Mouse (Mus musculus) left cerebral cortex, postnatal 4 days (tissue): ENCODE measurements around the gene Lrrc8d. TPM values are rescaled to one million over a fixed set of nuclear protein-coding genes. Genes with fewer than 3 reads are reported as not detected.

Experiments used
- DNase-seq: peaks from one replicate; pipeline ENCODE4 v3.0.0-alpha.2; 2022
- intact Hi-C: fragments of 180-260 bp; cut with DNase I; formaldehyde crosslinking; loops from one replicate; pipeline ENCODE4 v1.15.1; 2025
- total RNA-seq, 2 experiments: library from RNA; stranded (reverse); gene quantifications; 2 replicates each; pipeline ENCODE4 v1.2.3; 2021

The Lrrc8d gene
- total RNA-seq, 2 experiments from 2014 or later: 60.2 to 62.3 TPM

DNA sequence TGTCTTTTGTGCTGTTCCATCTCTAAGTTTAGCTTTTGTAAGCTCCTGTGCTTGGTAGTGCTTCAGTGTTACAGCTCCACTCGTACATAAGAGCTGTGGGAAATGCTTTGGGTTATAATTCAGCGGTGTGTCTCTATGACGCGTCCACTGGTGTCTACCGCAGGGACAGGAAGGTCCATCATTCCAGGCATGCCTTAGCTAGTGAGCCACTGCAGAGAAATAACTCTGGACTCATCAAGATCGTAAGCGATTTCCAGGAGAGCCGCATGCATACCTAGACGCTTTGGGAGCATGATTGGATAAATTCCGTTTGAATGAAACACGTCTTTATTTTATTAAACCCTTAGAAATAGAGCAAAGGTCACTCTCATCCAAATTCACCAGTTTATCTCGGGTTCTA, 106.2 kb downstream of the Lrrc8d start:
- intact Hi-C loops: no loop called here
- DNase-seq: no peak

DNA sequence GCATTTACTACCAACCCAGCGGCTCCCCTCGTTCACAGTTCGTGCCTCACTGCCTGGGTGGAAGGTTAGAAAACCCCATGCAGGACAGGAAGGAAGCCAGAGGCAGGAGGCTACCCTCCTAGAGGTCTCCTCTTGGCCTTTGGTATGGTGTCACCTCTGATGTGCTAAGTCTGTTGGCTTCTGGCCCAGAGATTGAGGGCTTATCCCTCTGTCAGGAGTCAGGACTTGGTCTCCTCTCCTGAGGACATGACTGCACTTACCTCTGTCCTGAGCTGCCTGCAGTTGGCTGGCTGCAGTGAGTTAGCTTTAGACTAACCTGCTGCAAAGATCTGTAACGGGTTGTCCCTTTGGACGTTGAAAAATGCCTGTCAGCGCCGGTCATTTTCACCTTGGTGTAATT, 107.7 kb downstream of the Lrrc8d start:
- DNase-seq: no peak
- intact Hi-C loops: no loop called here

DNA sequence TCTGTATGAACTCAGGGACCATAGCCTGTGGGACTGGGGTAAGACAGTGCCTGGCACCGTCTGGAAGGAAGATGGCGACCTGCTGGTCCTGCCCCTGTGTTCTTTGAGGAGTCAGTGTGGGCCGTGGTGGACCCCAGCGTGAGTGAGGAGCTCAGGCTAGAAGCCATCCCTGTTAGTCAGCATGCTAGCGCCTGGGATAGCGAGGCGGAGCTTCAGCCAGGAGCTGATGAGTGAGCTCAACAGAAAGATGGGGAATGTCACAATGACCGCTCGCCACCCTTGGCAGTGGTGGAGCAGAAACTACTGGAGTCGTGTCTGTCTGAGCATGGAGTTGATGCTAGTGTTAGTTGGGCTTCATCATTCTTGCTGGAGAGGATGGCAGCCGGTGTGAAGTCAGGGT, 109.3 kb downstream of the Lrrc8d start:
- no peak for DNase-seq
- intact Hi-C loops: no loop called here

DNA sequence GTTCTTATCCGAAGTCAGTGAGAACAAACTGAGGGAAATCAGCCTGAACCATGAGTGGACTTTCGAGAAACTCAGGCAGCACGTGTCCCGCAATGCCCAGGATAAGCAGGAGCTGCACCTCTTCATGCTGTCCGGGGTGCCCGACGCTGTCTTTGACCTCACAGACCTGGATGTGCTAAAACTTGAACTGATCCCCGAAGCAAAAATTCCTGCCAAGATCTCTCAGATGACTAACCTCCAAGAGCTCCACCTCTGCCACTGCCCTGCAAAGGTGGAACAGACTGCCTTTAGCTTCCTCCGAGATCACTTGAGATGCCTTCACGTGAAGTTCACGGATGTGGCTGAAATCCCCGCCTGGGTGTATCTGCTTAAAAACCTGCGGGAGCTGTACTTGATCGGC, 113.3 kb downstream of the Lrrc8d start:
- no peak for DNase-seq
- intact Hi-C loops: no loop called here

DNA sequence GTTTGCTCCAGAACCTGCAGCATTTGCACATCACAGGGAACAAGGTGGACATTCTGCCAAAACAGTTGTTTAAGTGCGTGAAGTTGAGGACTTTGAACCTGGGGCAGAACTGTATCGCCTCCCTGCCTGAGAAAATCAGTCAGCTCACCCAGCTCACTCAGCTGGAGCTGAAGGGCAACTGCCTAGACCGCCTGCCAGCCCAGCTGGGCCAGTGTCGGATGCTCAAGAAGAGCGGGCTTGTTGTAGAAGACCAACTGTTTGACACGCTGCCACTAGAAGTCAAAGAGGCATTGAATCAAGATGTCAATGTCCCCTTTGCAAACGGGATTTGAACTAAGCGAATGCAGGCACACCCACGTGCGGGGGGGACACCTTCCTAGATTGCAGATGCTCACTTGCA, 114.2 kb downstream of the Lrrc8d start:
- DNase-seq: no peak

DNA sequence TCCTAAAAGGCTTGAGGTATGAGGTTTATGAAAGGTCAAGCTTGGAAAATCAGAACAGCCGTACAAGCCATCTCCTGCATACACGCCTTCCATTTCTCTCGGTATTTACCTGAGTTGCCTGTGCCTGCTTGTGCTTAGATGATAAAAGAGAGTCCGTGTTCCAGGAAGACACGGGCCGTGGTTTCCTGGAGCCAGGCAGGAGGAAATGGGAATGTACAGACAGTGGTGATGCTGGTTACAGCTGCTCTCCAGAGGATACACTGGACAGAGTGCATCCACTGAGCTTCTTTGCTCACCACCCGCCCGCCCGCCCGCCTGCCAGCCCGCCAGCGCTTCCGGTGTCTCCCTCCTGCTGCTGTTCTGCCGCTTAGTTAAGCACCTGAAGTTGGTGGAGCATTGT, 116.3 kb downstream of the Lrrc8d start:
- intact Hi-C loops: no loop called here
- DNase-seq: no peak

More for the DNA sequence above, 114.2 kb downstream of the Lrrc8d start:
- intact Hi-C loops: no loop called here

DNA sequence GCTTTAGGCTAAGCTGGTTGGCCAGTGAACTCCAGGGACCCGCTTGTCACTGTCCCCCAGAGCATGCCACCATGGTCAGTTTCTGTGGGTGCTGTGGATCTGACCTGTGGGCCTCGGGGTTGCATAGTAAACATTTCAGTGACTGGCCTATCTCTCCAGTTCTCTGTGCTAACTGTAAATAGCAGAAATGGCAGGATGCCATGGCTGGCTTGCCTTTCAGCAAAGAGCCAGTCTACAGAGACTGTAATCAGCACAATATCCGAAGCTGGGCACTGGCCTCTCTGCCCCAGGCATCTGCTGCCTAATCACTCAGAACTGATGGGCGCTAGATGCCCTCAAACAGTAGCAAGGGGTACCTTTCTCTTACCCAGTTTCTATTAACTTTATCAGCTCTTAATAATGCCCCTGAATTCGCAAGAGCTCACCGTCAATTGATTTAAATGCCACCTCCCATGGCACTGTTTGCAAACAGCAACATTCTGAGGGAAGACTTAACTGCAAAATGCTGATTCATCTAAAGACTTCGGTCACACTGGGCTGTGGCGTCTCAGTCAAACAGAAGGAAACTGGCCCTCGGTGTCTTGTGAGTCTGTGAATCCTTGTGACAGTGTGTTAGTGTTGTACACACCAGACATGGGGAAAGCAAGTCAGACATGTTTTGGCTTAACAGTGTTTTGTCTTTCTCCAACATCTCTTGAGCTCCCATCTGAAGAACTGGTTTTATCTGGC, 117.6 kb downstream of the Lrrc8d start:
- DNase-seq: peak; percentile 50
- intact Hi-C loops: no loop called here

DNA sequence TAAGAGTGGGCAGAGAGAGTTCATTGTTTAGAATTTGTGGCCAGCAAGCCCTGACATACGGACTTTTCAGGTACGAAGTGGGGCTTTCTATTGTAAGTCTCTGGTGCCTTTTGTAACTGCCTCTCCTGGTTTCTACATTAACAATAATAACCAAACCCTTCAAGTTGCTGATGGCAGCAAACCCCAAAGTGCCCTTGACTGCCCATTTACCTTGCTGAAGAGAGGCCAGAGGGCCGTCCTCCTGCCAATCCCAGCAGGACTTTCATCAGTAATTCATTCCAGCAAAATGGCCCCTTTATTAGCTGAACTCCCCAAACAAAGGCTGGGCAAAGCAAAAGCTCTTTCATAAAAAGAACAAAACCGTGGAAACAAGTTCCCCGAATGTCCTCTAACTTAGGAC, 118.6 kb downstream of the Lrrc8d start:
- intact Hi-C loops: no loop called here
- no peak for DNase-seq

DNA sequence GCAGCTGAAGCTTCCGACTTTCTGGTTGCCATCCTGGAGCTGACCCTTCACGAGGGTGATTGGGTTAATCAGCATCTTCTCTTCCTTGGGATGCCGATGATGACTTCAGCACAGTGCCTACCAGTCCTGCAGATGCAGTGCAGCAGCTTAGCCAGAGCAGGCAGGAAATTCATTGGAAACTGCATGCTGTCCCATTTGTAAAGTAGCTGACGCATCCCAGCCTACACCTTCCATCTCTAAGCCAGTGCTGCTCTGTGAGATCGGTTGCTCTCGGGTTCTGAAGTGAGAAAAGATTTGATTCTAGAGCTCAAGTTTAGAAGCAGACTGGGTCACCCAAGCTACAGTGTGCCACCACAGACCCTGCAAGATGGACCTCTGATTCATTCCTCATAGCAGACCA, 121.6 kb downstream of the Lrrc8d start:
- no peak for DNase-seq
- intact Hi-C loops: no loop called here

DNA sequence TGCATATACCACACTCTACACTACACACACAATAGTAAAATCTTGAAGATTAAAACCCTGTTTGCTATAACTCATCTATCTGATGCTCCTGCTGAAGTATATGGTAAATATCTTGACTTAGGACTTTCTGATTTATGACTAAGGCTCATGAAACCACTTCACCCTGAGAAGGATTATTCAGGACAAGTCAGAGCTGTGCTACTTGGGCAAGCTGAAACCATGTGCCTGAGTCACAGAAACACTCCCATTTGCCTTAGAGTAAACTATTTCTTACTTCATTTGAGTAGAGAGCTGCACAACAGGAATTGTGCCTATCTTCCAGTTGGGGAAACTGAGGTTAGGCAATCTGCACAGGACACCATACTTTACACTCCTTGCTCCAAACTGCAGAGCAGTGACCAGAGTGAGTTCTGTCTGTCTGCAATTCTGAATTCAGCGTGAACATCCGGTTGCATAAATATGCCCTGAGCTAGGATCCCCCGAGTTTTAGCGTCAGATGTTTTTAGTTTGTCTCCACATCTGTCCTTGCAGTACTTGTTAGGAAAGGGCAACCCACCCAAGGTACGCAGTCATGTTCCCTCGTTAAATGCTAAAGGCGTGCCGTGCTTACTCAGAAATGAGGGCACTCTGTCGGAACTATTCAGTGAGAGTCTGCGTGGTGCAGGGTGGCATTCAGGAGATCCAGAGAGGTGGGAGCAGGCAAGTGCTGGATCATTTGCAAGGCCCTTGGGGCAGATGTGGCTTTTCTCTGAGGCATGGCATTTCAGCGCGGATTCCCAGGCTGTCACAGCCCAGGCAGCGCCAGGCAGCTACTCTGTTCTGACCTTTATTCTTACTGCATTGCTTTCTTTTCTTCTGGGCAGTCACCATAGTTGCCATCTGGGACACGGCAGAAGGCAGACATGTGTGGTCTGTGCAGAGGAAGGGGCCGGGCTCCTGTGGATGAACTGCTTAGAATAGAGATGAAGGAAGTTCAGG, 123.0 kb downstream of the Lrrc8d start:
- intact Hi-C loops: no loop called here

DNA sequence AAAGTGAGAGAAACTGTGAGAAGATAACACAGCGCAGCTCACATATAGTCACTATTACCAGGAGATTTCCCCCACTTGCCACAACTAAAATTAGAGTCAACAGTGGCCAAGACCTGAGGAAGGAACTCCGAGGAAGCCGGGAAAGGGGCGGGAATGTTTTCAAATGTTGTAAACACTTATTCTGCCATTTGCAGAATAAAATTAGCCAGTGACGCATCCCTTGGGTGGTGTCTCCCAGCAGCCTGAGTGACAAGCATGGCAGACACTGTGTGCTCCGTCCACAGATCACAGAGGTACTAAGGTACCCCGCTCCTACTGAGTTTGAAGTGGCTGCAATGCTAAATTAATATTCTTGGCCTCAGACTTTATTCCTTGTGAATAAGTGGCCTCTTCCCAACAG, 124.5 kb downstream of the Lrrc8d start:
- intact Hi-C loops: no loop called here
- DNase-seq: no peak

More for the DNA sequence above, 123.0 kb downstream of the Lrrc8d start:
- peak; percentile 21 for DNase-seq

DNA sequence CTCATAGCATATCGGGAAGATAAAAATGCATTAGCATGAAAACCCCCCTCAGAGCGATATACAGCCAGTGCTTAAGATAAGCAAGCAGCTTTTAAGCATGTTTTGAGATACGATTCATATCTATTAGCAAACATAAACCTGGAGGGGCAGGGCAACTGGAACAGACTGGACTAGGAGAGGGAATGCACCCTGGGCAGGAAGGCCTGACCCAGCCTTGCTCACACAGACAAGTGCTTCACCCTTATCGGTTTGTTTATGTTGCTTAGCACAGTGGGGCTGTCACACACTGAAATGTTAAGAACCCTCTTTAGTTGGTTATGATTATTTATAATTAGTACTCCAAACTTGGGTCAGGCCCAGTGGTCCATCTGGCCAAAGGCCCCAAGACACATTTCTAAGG, 125.1 kb downstream of the Lrrc8d start:
- no peak for DNase-seq

DNA sequence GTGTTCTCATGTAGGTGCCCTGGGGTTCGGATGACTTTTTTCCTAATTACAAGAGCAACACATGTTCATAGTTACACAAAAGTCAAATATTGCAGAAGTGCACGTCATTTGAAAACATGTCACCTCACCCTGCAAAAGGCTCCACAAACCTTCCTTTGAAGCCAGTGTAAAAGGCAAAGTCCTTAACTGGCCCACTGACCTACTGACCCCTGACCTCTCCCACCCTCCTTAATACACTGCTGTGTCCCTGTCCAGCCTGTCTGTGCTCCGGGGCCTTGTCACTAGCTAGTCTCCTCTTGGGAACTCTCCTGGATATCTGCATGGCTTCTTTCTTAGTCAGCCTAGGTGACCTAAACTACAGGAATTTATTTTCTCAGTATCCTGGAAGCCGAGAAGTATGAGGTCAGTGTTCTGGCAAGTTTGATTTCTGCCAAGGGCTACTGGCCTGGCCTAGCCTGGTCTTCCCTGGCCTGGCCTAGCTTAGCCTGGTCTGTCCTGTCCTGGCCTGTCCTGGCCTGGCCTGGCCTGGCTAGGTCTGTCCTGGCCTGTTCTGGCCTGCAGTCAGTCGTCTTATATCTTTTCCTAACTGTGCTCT, 127.2 kb downstream of the Lrrc8d start:
- no peak for DNase-seq

More for the DNA sequence above, 125.1 kb downstream of the Lrrc8d start:
- intact Hi-C loops: no loop called here

DNA sequence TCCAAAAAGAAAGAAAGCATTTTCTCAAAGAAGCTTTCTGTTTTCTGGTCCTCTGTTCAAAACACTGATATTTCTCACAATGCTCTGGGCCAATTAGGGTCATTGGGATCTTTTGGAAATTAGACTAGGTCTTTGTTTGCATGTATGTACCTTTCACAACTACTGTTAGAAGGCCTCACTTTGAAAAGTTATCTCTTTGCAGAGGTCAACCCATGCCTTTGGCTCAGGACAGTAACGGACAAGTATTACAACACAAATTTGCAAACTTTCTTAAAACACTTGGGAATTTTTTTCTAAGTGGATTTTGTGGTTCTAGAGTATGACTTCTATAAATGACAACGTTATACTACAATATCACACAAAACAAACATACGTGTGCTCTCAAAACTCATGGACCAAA, 128.3 kb downstream of the Lrrc8d start:
- no peak for DNase-seq

More for the DNA sequence above, 127.2 kb downstream of the Lrrc8d start:
- intact Hi-C loops: no loop called here

DNA sequence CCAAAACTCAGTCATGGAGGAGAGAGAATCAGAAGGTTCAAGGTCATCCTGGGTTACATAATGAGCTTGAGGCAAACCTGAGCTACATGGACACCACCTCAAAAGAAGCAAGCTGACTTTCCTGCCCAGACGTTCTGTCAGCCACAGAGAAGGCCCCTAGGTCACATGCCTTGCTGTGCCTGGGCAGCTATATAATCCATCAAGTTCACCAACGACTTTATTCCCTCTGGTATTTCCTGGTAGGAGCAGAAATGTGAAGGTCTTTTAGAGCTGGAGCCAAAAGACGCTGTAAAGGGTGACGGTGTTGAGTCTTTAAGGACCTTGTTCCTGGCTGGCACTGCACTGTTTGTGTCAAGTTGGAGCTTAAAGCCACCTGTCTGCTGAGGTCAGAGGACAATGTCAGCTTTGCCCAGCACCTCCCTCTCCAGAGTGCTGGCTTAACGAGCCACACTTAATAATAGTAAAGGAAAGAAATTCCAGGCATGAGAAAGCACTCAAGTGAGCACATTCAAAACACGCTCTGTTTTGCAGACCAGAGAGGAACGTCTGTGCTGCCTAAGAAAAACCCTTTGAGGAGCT, 129.3 kb downstream of the Lrrc8d start:
- DNase-seq: no peak
- intact Hi-C loops: no loop called here

More for the DNA sequence above, 128.3 kb downstream of the Lrrc8d start:
- intact Hi-C loops: no loop called here

DNA sequence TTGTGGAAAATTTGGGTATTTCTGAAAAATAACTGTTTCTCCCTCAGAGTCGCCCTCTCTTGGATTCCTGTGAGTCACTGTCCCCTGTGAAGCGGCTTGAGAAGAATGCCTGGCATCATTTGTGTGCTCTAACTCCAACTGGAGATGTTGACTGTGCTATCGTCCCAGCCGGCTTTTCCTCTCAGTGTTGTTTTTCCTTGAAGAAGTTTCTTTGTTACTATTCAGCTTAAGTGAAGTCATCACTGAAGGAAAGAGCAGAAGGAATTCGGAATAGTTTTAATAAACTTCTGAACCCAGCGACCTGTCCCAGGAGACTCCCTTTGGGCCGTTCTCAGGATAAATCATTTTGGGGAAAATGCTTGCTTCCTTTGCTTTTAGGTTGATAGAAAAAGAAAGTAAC, 132.4 kb downstream of the Lrrc8d start:
- no peak for DNase-seq
- intact Hi-C loops: no loop called here

DNA sequence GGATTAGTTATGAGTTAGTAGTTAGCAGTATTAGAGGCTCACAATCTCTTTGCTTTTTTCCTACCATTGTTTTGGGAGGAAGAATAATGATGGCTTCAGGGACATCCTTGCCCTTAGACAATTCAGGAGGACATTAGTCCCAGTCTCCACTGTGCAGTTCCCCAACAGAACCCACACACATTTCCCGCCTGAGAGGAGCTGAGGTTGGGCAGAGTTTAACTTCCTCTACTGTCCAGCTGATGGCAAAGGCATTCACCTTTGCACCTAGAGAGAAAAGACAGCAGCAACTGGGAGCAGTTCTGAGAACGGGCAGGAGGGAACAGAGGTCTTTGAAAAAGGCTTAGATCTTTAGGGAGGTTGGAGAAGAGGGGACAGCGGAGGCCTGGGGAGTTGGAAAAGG, 134.2 kb downstream of the Lrrc8d start:
- intact Hi-C loops: no loop called here
- no peak for DNase-seq

DNA sequence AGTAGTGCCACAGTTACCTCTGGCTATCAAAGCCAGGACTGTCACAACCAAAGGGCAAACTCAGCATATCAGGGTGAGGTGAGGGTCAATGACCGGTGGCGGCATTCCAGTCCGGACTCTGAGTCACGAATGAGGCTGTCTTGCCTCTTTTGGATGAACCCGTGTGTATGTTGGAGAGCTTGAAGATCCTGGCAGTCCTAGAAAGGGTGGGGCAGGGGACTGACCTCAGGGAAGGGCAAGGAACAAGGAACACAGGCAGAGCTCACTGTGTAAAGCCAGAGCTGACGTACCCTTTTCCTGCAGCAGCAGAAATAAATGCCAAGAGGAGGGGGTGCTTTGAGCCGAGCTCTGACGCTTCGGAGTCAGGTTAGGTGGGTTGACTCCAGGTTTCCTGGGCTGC, 136.2 kb downstream of the Lrrc8d start:
- no peak for DNase-seq
- intact Hi-C loops: no loop called here

DNA sequence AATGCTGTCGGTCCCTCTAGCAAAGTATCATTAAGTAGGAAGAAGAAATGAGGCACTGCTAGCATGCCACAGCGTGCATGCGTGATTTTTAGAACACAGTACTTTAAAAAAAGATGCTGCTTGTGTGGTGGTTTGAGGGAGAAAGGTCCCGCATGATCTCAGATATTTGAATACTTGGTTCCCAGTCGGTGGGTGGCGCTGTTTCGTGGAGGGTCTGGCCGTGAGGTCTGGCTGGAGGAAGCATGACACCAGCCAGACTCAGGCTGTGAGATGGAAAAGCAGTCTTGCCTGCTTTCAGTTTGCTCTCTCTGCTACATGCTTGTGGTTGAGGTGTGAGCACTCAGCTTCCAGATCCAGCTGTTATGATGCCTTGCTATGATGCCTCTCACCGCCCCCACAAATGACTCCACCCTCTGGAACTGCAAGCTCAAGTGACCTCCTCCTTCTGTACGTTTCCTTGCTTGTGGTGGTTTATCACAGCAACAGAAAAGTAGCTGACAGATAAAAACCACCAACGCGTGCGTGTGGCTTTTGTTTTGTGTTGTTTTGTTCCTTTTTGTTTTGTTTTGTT, 140.1 kb downstream of the Lrrc8d start:
- intact Hi-C loops: no loop called here
- no peak for DNase-seq

DNA sequence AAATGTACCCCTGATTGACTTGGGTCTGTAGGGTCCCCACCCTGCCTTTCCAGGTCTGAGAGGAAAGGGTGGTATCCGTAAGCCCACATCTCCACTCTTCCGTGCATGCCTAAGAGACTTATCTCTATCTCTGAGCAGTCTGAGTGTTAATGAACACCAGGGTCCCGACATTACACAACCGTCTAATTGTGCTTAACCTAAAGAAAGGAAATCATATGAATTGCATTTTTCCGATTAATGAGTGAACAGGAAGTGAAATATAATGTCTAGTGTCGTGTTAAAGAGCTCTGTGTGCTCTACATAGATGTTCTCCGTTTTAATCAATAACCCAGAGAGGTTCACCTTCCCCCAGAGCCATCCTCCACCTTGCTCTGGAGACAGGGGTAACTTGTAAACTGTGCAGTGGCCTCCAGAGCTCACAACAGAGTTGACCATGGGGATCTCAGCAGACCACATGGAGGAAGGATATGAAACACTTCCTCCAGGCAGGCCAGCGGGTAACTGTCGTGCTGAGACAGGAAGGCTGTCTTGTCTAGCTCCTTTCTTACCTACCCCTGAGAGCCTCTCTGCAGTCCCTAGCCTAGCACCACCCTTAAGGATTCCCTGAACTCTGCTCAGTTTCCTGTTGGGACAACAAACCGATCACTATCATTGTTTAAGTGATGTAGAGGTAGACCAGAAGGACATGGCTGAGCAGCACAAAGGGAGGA, 144.4 kb downstream of the Lrrc8d start:
- intact Hi-C loops: no loop called here

More for the DNA sequence above, 144.4 kb downstream of the Lrrc8d start:
- no peak for DNase-seq
